Comparison of ENCODE assay signal across 20 mouse cellular contexts in genomic region chr1:136089368-136090165, GRCm38 (mm10). TPM values are rescaled to one million over a fixed set of nuclear protein-coding genes. Genes with fewer than 3 reads are reported as not detected.
DNase-seq lines count a peak whose midpoint lies in the region; ATAC-seq and TF ChIP-seq lines count a peak whose summit lies in the region.
"Had no signal": no experiment of that assay in that cellular context is flagged by ENCODE, and none has a peak within 500 bp of the region (broad histone marks: within the 10 kb centered on the region; RNA-seq: fewer than 3 reads in every experiment).

No protein-coding gene starts in this region.

- no peak overlapping the region for H3K27ac ChIP-seq in forebrain, embryonic 13.5 days
- no peak overlapping the region for H3K27ac ChIP-seq in forebrain, embryonic 12.5 days
- H3K27ac ChIP-seq in heart, embryonic 13.5 days (replicated peaks) = no peak overlapping the region; the same call in 1 of the 2 replicates
- no peak overlapping the region for H3K27ac ChIP-seq in heart, embryonic 11.5 days (ENCODE audit: low read depth, low read length)
- peak overlapping the region; percentile 63 for H3K27ac ChIP-seq in midbrain, postnatal 0 days (ENCODE audit: low read depth, low read length)
- H3K27ac ChIP-seq in midbrain, embryonic 10.5 days (replicated peaks) = no peak overlapping the region
- H3K27ac ChIP-seq: intestine, embryonic 15.5 days; kidney, postnatal 0 days; layer of hippocampus, adult 2 months; midbrain, embryonic 12.5 days had no signal

- no peak overlapping the region for H3K4me3 ChIP-seq in forebrain, embryonic 13.5 days
- H3K4me3 ChIP-seq in forebrain, embryonic 12.5 days (replicated peaks) = no peak overlapping the region
- H3K4me3 ChIP-seq in heart, embryonic 13.5 days = no peak overlapping the region
- H3K4me3 ChIP-seq in heart, embryonic 11.5 days (ENCODE audit: low read depth, low read length) = no peak overlapping the region
- H3K4me3 ChIP-seq in midbrain, postnatal 0 days (ENCODE audit: low read depth, low read length) = no peak overlapping the region
- no peak overlapping the region for H3K4me3 ChIP-seq in midbrain, embryonic 10.5 days
- H3K4me3 ChIP-seq: embryonic facial prominence, embryonic 12.5 days; intestine, embryonic 15.5 days; layer of hippocampus, adult 2 months; midbrain, embryonic 12.5 days had no signal

- DNase-seq in midbrain, postnatal 0 days (ENCODE audit: low spot score) = peak; percentile 10
- no peak for DNase-seq in midbrain, embryonic 10.5 days (ENCODE audit: low spot score)
- peak; percentile 46 for DNase-seq in telencephalon, adult 2 months (ENCODE audit: low read depth, low spot score)
- DNase-seq: cerebellum, adult 18-20 months; liver, postnatal 0 days; thymus, postnatal 14 days had no signal

- ATAC-seq in forebrain, embryonic 13.5 days = 0 out of 2 replicates have a peak, but pooled peaks have one; percentile 38
- no peak for ATAC-seq in forebrain, embryonic 12.5 days (ENCODE audit: low FRiP score)
- ATAC-seq in heart, embryonic 13.5 days (ENCODE audit: extremely low read depth, insufficient number of reproducible peaks, low FRiP score, low TSS enrichment) = no peak
- no peak for ATAC-seq in heart, embryonic 11.5 days (replicated peaks; ENCODE audit: insufficient number of reproducible peaks, low FRiP score, low TSS enrichment)
- peak; percentile 63; the same call in 1 of the 2 replicates for ATAC-seq in midbrain, postnatal 0 days (ENCODE audit: low FRiP score)
- ATAC-seq: intestine, embryonic 15.5 days; liver, postnatal 0 days; Patski had no signal

- H3K27me3 ChIP-seq in forebrain, embryonic 13.5 days = no peaks in the 10 kb centered on the region
- H3K27me3 ChIP-seq in forebrain, embryonic 12.5 days = no peaks in the 10 kb centered on the region
- peaks cover 55% of the 10 kb centered on the region for H3K27me3 ChIP-seq in heart, embryonic 13.5 days (replicated peaks)
- H3K27me3 ChIP-seq in heart, embryonic 11.5 days (ENCODE audit: control insufficient read depth, insufficient read depth, low read length) = peaks cover 19% of the 10 kb centered on the region
- no peaks in the 10 kb centered on the region for H3K27me3 ChIP-seq in midbrain, postnatal 0 days (ENCODE audit: insufficient read depth, low read length)
- no peaks in the 10 kb centered on the region for H3K27me3 ChIP-seq in midbrain, embryonic 10.5 days (ENCODE audit: low read depth, poor library complexity, severe bottlenecking)
- H3K27me3 ChIP-seq: intestine, embryonic 15.5 days; midbrain, embryonic 12.5 days had no signal

- 0 out of 2 replicates have a peak, but pooled peaks cover 6% of the 10 kb centered on the region for H3K4me1 ChIP-seq in forebrain, embryonic 13.5 days
- no peaks in the 10 kb centered on the region for H3K4me1 ChIP-seq in forebrain, embryonic 12.5 days
- peaks cover 15% of the 10 kb centered on the region for H3K4me1 ChIP-seq in heart, embryonic 13.5 days
- H3K4me1 ChIP-seq in heart, embryonic 11.5 days (ENCODE audit: control insufficient read depth, insufficient read depth, low read length) = no peaks in the 10 kb centered on the region
- peaks cover 8% of the 10 kb centered on the region; the same call in 1 of the 2 replicates for H3K4me1 ChIP-seq in midbrain, postnatal 0 days (ENCODE audit: insufficient read depth, low read length)
- H3K4me1 ChIP-seq in midbrain, embryonic 10.5 days = peaks cover 4% of the 10 kb centered on the region; the same call in 1 of the 2 replicates
- H3K4me1 ChIP-seq: embryonic facial prominence, embryonic 12.5 days; intestine, embryonic 15.5 days; midbrain, embryonic 12.5 days had no signal

- no peaks in the 10 kb centered on the region for H3K36me3 ChIP-seq in forebrain, embryonic 13.5 days (ENCODE audit: poor library complexity, severe bottlenecking)
- no peaks in the 10 kb centered on the region for H3K36me3 ChIP-seq in forebrain, embryonic 12.5 days (replicated peaks)
- H3K36me3 ChIP-seq in heart, embryonic 13.5 days = no peaks in the 10 kb centered on the region
- no peaks in the 10 kb centered on the region for H3K36me3 ChIP-seq in heart, embryonic 11.5 days (ENCODE audit: control insufficient read depth, insufficient read depth, low read length)
- no peaks in the 10 kb centered on the region for H3K36me3 ChIP-seq in midbrain, postnatal 0 days (ENCODE audit: insufficient read depth, low read length)
- no peaks in the 10 kb centered on the region for H3K36me3 ChIP-seq in midbrain, embryonic 10.5 days
- H3K36me3 ChIP-seq: embryonic facial prominence, embryonic 12.5 days; intestine, embryonic 15.5 days; midbrain, embryonic 12.5 days had no signal

- no peaks in the 10 kb centered on the region for H3K9me3 ChIP-seq in forebrain, embryonic 13.5 days (replicated peaks)
- no peaks in the 10 kb centered on the region for H3K9me3 ChIP-seq in forebrain, embryonic 12.5 days
- no peaks in the 10 kb centered on the region for H3K9me3 ChIP-seq in heart, embryonic 13.5 days
- no peaks in the 10 kb centered on the region for H3K9me3 ChIP-seq in heart, embryonic 11.5 days (replicated peaks; ENCODE audit: control insufficient read depth, low read length)
- no peaks in the 10 kb centered on the region for H3K9me3 ChIP-seq in midbrain, postnatal 0 days (ENCODE audit: low read length)
- no peaks in the 10 kb centered on the region for H3K9me3 ChIP-seq in midbrain, embryonic 10.5 days (replicated peaks)
- H3K9me3 ChIP-seq: embryonic facial prominence, embryonic 12.5 days; intestine, embryonic 15.5 days; midbrain, embryonic 12.5 days had no signal

- H3K9ac ChIP-seq in forebrain, embryonic 13.5 days = no peak overlapping the region
- no peak overlapping the region for H3K9ac ChIP-seq in forebrain, embryonic 12.5 days
- H3K9ac ChIP-seq in heart, embryonic 13.5 days = 0 out of 2 replicates have a peak overlapping the region, but pooled peaks have one; percentile 14
- H3K9ac ChIP-seq in heart, embryonic 11.5 days (ENCODE audit: low read depth, low read length) = no peak overlapping the region
- H3K9ac ChIP-seq in midbrain, postnatal 0 days (replicated peaks; ENCODE audit: low read length, poor library complexity, severe bottlenecking) = no peak overlapping the region
- H3K9ac ChIP-seq: embryonic facial prominence, embryonic 12.5 days; intestine, embryonic 15.5 days; liver, postnatal 0 days; midbrain, embryonic 12.5 days had no signal

- TF ChIP-seq CTCF in midbrain, postnatal 0 days (IDR thresholded peaks at IDR 0.05) = no peak

- H3K4me2 ChIP-seq in forebrain, embryonic 13.5 days = no peak overlapping the region
- no peak overlapping the region for H3K4me2 ChIP-seq in forebrain, embryonic 12.5 days
- no peak overlapping the region for H3K4me2 ChIP-seq in heart, embryonic 13.5 days
- H3K4me2 ChIP-seq in heart, embryonic 11.5 days = no peak overlapping the region
- H3K4me2 ChIP-seq in midbrain, postnatal 0 days (ENCODE audit: low read depth, low read length, poor library complexity, severe bottlenecking) = no peak overlapping the region
- H3K4me2 ChIP-seq: embryonic facial prominence, embryonic 12.5 days; intestine, embryonic 15.5 days; midbrain, embryonic 12.5 days had no signal

- WGBS in forebrain, embryonic 13.5 days = 71% methylated on average over 9 of the region's 9 CpGs
- WGBS in forebrain, embryonic 12.5 days = 80% methylated on average over 9 of the region's 9 CpGs
- 69% methylated on average over 9 of the region's 9 CpGs for WGBS in heart, embryonic 13.5 days
- WGBS in heart, embryonic 11.5 days (ENCODE audit: insufficient replicate concordance) = 78% methylated on average over 9 of the region's 9 CpGs
- 54% methylated on average over 9 of the region's 9 CpGs for WGBS in midbrain, postnatal 0 days
- 80% methylated on average over 9 of the region's 9 CpGs for WGBS in midbrain, embryonic 10.5 days

RNA-seq across cellular contexts. Expression of gene Cacna1s, which starts 37.0 kb away (rescaled TPM):
- 0.31 TPM in 1 of 2 replicates, not detected in the other for polyA plus RNA-seq in forebrain, embryonic 13.5 days (2015; fragmentation: Nextera tagmentation; extraction: Ambion mirVana)
- 0.10 and 0.17 TPM in 2 replicates for polyA plus RNA-seq in forebrain, embryonic 12.5 days (2016; fragmentation: Nextera tagmentation; extraction: Ambion mirVana)
- 0.19 and 0.45 TPM in 2 replicates for polyA plus RNA-seq in heart, embryonic 13.5 days (2015; fragmentation: Nextera tagmentation; extraction: Ambion mirVana)
- polyA plus RNA-seq in heart, embryonic 11.5 days (2014; fragmentation: Nextera tagmentation; extraction: Ambion mirVana) = 0.69 and 0.79 TPM in 2 replicates
- total RNA-seq in midbrain, postnatal 0 days (2014; rRNA removed) = 0.42 and 0.71 TPM in 2 replicates
- polyA plus RNA-seq in midbrain, postnatal 0 days (2015; fragmentation: Nextera tagmentation; extraction: Ambion mirVana) = 0.57 and 0.59 TPM in 2 replicates
- polyA plus RNA-seq in midbrain, embryonic 10.5 days (2016; fragmentation: Nextera tagmentation; extraction: Ambion mirVana) = 0.14 TPM in 1 of 2 replicates, not detected in the other
- total RNA-seq: granulocyte monocyte progenitor cell, adult 5-6 weeks had no signal
- polyA plus RNA-seq: liver, postnatal 0 days; Patski had no signal

RNA-seq across cellular contexts. Expression of gene Ascl5, which starts 39.0 kb away (rescaled TPM):
- not detected in 2 replicates for polyA plus RNA-seq in forebrain, embryonic 13.5 days (2015; fragmentation: Nextera tagmentation; extraction: Ambion mirVana)
- polyA plus RNA-seq in forebrain, embryonic 12.5 days (2016; fragmentation: Nextera tagmentation; extraction: Ambion mirVana) = not detected in 2 replicates
- not detected in 2 replicates for polyA plus RNA-seq in heart, embryonic 13.5 days (2015; fragmentation: Nextera tagmentation; extraction: Ambion mirVana)
- 0.44 TPM in 1 of 2 replicates, not detected in the other for polyA plus RNA-seq in heart, embryonic 11.5 days (2014; fragmentation: Nextera tagmentation; extraction: Ambion mirVana)
- total RNA-seq in midbrain, postnatal 0 days (2014; rRNA removed) = 3.0 TPM in 1 of 2 replicates, not detected in the other
- 0.30 TPM in 1 of 2 replicates, not detected in the other for polyA plus RNA-seq in midbrain, postnatal 0 days (2015; fragmentation: Nextera tagmentation; extraction: Ambion mirVana)
- not detected in 2 replicates for polyA plus RNA-seq in midbrain, embryonic 10.5 days (2016; fragmentation: Nextera tagmentation; extraction: Ambion mirVana)
- total RNA-seq: granulocyte monocyte progenitor cell, adult 5-6 weeks; hematopoietic stem cell, adult 5-6 weeks; layer of hippocampus, adult 2 months had no signal
- polyA plus RNA-seq: intestine, embryonic 15.5 days; kidney, postnatal 0 days; liver, postnatal 0 days; midbrain, embryonic 12.5 days; neural tube, embryonic 11.5 days; Patski; spleen, adult 2 months had no signal

RNA-seq across cellular contexts. Expression of gene Kif21b, which starts 41.6 kb away (rescaled TPM):
- polyA plus RNA-seq in forebrain, embryonic 13.5 days (2015; fragmentation: Nextera tagmentation; extraction: Ambion mirVana) = 43.4 and 45.5 TPM in 2 replicates
- polyA plus RNA-seq in forebrain, embryonic 12.5 days (2016; fragmentation: Nextera tagmentation; extraction: Ambion mirVana) = 45.7 and 47.7 TPM in 2 replicates
- 1.5 and 1.7 TPM in 2 replicates for polyA plus RNA-seq in heart, embryonic 13.5 days (2015; fragmentation: Nextera tagmentation; extraction: Ambion mirVana)
- 3.9 TPM in 2 replicates for polyA plus RNA-seq in heart, embryonic 11.5 days (2014; fragmentation: Nextera tagmentation; extraction: Ambion mirVana)
- 156 and 160 TPM in 2 replicates for total RNA-seq in midbrain, postnatal 0 days (2014; rRNA removed)
- 28.1 and 32.1 TPM in 2 replicates for polyA plus RNA-seq in midbrain, postnatal 0 days (2015; fragmentation: Nextera tagmentation; extraction: Ambion mirVana)
- 4.9 and 9.5 TPM in 2 replicates for polyA plus RNA-seq in midbrain, embryonic 10.5 days (2016; fragmentation: Nextera tagmentation; extraction: Ambion mirVana)

Comparison
In these comparisons a context has a peak if more than half of its experiments do, and no peak if none do; other contexts are left out.
1. ATAC-seq: peak in forebrain, embryonic 13.5 days (single experiment) and midbrain, postnatal 0 days (single experiment); none in forebrain, embryonic 12.5 days (single experiment), heart, embryonic 13.5 days (single experiment) and heart, embryonic 11.5 days (single experiment).